Mouse (Mus musculus) lung, postnatal 14 days (tissue): ENCODE results near the gene Krt34.
A peak's percentile ranks its signal among the peaks of the same experiment; 100 is the strongest.

Source experiments
- DNase-seq: peaks from one replicate; pipeline ENCODE4 v3.0.0; 2021

The Krt34 gene

DNA sequence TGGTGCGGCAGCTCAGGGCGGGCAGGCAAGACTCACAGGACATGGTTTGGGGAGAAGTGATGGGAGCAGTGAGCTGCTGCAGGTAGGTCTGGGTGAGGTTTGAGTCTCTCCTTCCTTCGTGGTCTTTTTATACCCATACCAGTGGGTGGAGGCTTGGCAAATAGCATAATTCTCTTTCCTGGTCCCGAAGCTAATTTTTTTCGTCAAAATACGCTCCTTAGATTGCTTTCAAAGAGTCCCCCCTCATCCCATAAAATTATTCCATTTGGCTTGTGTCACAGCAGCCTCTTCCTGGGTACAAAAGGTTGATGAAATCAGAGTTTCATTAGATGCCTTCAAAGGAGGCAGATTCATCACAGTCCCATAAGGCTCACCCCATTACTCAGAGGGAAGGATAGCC, at the start of gene Krt34:
Gene Krt34 (minus strand): TSS at position 101 of the 400 bp plus-strand sequence.
- DNase-seq = no peak

DNA sequence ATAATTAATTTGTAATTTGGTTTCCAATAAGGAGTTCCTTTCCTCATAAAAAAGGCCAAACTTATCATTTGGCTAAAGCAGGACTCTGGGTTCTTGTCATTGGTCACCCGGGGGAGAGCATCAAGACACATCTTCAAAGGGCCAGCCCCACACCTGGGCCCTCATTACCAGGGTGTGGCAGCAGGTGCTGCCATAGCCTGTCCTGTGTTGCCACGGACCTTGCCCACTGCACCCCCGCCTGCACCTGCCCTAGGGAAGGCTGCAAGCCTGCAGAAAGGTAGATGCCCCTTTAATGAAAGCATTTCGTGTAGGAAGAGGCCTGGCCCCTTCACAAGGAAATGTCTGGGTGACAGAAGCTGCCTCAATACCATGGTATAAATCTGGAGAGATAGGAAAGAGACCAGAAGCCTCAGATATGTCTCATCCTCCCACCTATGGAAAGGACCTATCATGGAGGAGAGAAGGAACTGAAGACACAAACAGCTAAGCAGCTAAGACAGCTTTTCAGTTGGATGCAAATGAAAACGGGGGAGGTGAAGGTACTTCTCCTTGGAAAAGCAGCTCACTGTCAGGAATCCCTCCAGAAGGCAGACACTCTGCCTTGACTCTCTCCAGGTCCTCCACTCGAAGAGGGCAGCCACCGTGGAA, 47.1 kb upstream of the Krt34 start:
- DNase-seq = no peak

DNA sequence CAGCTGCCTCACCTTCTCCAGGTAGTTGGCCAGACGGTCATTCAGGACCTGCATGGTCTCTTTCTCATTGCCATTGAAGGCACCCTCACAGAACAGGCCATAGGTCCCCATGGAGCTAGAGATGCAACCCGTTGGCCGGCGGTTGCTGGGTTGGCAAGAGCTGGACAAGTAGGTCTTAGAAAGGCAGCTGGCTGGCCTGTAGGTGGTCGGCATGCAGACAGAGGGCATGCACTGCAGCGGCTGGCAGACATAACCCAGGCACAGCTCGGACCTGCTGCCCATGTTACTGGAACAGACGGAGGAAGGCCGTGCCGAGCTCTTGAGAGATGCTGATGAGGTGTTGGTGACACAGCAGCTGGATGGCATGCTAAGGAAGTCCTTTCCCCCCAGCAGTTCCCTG, 46.5 kb upstream of the Krt34 start, which contains the start of gene Krt32:
Gene Krt32 (minus strand): TSS at position 366 of the 400 bp plus-strand sequence.
- no peak for DNase-seq

DNA sequence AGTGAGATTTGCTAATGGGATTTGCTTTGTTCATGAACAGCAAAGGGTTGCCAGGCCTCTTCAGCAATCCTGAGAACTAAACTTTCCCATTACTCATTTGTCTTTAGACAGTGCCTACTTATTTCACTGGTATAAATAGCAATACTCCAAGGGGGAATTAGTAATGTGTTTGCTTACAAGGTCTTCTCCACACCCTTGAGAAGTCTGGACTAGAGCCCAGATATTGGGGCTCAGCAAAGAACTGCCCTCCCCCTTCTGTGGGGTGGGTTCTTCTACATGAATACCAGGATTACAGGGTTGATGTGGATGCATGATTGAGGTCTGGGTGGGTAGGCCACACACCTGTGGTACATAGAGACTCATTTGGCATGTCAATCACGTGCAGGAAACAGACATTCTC, 32.5 kb upstream of the Krt34 start:
- no peak for DNase-seq

DNA sequence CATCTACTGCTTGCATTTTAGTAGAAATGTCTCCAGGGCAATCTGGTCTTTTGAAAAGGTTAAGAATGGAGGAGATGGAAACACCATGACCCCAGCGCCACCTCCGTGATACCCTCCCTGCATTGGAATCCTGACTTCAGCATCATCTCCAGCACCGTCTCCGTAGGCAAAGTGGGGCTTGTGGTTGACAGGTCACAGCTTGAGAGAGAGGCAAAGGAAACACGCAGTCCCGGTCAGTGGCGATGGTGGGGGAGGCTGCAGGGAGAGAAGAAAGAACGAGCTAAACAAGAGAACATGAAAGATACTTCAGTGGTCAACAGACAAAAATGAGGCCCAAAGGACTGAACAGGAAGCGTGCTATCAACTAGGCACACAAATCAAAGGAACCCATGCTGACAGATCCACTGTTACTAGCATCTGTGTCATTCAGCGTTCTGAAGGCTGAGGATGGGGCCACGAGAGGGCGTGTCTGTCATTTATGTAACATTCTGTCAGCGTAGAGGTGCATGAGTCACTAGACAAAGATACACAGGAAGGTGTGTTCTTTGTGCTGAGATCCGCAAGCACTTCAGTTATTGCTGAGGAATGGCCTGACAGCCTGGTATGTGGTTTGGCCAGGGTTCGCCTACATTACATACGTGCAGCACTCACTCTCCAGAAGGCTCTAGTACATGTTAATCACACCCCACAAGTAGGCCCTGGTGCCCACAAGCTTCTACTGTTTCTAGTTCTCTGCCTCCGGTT, 26.1 kb upstream of the Krt34 start:
- DNase-seq = peak; percentile 38

DNA sequence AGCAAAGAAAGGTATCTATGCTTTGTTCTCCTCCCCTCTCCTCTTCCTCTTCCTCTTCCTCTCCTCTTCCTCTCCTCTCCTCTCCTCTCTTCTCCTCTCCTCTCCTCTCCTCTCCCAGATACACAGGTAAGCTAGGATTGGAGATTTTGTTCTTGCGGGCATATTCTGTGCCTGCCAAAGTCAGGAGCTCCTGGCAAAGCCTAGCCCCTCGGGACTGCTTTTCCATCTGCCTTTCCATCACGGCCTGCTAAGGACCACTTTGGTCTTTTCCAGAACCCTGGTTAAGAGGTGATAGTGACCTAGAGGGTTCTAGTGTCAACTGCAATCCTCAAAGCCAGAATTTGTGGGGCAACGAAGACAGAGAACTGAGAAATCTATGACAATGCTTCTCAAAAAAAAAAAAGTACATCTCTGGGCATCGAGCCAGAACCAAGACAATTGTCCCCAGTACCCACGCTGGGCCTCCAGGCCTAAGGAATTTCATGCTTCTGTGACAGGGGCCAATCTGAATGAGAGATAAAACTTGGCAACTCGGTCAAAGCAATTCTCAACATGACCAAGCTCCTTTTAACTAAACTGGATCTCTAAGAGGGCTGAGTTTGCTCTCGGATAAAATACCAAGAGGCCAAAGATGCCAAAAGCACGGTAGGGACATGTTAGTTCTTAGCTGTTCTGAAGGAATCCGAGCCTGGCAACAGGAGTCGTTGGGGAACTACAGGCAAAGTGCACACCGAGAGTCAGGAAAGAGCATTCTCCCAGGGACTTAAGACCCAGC, 25.1 kb upstream of the Krt34 start:
- DNase-seq = no peak

DNA sequence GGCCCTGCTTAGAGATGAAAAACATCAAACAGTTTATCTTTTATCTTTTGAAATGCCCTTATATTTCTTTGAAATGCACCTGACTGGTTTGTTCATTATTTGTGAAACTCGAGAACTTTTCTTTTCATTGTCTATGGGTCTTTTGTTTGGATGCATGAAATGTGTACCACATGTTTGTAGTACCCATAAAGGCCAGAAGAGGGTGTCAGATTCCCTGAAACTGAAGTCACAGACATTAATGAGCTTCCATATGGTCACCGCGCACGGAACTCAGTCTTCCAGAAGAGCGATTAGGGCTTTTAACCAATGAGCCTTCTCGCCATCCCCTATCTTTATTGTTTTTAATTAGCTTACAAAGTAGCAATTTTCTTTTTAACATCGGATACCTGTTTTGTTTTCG, 17.5 kb upstream of the Krt34 start:
- no peak for DNase-seq

DNA sequence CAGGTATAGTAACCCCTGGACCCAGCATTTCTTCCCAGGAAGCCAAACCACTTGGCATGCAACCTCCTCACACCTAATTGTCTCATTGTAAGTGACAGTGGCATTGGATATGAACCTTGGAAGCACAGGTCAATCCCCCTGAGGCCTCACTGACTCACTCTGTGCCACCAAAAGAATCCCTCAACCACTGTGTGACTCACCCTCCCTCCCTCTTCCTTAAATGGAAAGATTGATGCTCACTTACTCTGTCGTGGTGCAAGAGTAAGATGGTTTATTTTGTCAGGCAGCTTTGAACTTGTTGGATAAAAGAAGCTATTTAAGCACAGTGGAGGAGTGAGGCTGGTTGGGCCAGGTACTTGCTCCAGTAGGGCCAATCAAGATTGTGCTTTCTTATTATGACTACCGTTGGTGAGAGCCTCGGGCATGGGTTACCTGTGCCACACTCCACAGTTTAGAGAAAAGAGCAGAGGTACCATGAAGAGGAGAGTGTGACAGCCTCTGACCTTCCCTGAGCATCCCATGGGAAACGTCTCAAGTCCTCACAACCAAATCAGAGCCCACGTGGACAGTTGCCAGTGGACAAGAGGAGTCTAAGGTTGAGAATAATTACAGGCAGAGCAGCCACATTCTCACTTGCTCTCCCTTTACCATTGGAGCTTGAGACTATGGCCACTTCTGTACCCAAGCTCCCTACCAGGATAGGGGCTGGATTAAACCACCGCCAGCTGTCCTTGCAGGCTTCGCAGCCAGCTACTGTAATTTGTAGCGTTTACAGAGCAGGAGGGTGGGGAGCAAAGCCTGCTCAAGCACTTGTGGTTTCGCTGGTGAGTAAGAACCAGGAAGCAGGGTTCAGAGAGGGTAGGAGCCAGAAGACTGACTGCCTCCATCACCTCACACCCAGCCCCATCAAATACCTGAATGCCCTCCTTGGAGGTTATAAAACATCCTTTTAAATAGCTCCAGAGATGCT, 14.6 kb upstream of the Krt34 start:
- DNase-seq = no peak

DNA sequence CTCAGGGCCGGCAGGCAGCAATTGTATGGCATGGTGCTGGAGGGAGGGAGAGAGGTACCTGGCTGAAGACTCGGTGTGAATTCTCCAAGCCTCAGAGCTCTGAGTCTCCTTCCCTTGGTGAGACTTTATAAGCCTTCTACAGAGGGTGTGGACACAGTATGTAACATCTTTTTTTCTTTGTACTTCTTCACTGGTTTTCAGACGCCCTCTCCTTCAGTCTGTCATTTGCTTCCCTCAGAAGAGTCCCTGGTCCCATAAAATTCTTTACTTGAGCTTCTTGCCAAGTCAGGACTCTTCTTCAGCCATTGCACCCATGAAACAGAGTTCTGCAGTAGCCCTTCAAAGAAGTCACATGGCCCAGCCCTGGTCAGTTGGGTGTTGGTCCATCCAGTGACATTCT, 9.1 kb upstream of the Krt34 start, which contains the start of gene Krt31:
Gene Krt31 (minus strand): TSS at position 101 of the 400 bp plus-strand sequence.
- no peak for DNase-seq

DNA sequence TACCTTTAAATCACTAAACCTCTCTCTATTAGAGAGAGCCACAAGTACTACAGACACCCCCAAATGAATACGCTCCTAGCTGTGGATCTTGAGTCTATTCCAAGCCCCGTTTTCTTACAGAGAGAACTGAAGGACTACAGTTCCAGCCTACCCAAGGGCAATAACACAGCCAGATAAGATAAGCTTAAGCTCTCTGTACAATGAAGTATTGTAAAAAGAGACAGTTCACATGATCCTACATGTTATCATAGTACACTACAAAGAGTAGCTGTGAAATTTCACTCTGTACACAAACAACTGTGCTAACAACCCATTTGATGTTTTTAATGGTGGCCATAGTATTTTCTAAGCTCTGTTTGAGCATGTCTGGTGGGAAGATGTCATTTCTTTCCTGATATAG, 5.8 kb upstream of the Krt34 start:
- DNase-seq = no peak

DNA sequence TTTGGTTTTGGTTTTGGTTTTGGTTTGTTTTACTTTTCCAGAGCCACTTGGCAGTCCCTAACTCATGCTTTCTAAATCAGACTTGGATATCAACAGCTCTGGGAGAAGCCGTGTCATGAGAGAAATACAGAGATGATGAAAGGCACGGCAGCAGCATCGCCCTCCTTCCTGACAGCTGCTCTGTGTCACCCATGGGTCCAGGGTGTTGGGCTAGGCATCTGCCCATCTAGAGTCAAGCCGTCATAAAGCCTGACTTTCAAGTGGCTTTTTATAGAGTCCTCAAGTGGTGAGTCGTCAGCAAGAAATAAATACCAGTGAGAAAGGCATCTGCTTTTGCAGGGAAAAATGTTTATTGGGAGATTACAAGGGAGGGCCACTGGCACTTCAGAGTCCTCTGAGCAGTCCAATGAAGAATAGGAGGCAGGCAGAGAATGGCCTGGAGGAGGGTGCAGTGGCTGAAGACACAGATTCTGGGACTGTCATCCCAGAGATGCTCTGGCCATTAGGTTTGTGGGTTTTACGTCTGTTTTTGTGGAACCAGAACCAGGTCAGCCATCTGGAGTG, 5.0 kb upstream of the Krt34 start:
- DNase-seq = peak; percentile 3

DNA sequence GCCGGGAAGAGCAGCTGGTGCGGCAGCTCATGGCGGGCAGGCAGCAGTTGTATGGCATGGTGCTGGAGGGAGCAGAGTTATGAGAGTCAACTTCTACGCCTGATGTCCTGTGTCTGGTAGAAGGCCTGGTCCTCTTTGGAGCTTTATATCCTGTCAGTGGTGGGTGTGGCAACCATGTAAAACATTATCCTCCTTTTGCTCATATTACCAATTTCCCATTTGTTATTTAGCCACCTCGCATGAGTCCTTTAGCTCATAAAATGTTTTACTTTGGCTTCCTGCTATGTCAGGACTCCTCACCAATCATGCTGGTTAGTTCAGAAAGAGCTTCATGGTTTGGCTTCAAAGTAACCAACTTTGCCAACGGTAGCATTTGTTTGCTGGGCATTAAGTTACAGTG, 11.6 kb downstream of the Krt34 start, which contains the start of gene Krt33b:
Gene Krt33b (minus strand): TSS at position 101 of the 400 bp plus-strand sequence.
- DNase-seq = no peak

DNA sequence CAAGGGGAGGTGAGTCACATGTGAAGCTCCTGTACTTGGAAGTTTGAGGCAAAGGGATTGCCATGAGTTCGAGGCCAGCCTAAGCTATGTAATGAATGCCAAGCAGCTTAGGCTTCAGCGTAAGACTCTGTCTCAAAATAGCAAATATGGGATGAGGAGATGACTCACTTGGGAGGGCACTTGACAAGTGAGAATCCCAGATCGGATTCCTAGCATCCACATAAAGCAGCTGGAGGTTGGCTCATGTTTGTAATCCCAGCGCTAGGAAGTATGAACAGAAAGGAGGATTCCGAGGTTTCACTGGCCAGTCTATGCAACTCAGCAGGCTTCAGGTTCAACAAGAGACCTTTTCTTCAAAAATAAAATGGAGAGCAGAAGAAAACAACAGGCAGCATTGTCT, 19.9 kb downstream of the Krt34 start:
- DNase-seq = no peak

DNA sequence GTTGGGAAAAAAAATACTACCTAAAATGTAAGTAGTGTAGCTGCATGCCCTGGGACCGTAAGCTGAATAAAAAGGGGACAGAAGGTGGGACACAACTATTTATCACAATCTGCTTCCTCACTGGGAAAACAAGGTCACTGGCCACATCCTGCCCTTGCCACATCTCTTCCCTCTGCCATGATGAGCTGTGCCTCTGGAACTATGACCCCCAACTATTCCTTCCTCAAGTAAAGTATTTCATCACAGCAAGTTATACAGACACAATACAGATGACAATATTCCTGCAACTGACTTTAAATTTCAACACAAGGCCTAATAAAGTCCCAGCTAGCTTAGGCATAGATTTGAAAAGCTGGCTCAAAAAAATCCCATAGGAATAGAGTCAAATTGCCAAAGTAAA, 21.9 kb downstream of the Krt34 start:
- DNase-seq = no peak

DNA sequence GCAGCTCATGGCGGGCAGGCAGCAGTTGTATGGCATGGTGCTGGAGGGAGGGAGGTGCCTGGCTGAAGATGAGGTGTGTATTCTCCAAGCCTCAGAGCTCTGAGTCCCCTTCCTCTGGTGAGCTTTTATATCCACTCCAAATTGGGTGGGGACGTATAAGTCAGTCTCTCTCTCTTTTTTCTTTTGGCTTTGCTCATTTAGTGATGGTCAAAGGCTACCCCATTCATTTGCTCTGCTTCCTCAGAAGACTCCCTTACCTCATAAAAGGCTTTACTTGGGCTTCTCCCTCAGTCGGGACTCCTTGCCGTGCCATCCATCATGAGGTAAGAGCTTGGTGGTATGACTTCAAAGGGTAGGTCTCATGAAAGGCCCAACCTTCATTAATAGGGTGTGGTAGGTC, 25.2 kb downstream of the Krt34 start, which contains the start of gene Krt33a:
Gene Krt33a (minus strand): TSS at position 101 of the 400 bp plus-strand sequence.
- DNase-seq = no peak

DNA sequence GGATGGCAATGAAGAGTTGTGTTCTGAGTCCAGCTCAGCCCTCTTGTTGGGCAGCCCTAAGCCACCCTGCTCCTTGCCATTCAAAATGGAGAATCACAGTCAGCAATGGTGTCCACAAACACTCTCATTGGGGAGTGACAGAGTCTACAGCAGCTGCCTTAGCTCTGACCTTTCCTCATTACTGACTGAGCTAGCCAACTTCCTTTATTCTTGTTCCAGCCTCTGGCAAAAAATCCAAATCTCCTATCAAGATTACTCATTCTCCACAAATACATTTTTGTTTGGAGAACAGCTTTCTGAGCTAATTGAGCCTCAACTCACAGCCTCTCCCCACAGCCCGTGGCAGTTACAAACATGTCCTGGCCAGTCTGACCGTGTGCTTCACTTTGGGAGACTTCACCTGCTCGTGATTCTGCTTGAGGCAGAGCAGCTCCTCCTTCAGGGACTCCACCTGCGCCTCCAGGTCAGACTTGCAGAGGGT, 27.6 kb downstream of the Krt34 start:
- DNase-seq = peak; percentile 17

DNA sequence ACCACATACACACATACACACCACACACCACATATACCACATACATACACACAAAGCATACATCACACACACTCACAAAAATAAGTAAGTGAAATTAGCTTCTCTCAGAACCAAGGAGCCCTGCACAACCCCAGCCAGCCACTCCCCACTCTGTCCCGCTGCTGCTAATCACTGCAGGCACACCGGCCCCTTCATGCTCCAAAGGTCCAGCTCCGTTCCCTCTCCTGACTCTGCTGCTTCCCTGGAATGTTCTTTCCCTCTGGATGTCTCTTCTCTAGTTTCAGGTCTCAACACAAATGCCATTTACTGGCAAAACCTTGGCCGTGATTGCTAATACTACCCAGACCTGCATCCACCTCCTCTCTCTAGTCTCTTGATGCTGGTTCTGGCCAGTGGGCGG, 30.7 kb downstream of the Krt34 start:
- no peak for DNase-seq

DNA sequence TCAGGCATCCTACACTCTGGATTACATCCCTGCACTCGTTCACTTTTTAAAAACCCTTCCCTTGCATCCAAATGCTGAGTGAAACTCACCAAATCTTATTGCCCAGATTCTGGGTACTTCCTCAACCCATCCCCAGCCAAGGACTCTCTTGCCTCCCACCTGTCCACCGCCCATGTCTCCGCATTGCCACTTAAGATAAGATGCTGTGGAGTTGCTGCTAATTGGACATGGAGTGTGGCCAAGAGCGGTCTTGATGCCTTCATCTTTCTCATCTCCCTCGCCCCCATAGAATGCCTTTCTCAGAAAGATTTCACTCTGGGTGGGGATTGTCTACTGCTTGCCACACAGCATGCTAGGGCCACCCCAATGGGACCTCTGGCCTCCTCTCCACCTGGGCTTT, 33.0 kb downstream of the Krt34 start:
- DNase-seq = no peak

DNA sequence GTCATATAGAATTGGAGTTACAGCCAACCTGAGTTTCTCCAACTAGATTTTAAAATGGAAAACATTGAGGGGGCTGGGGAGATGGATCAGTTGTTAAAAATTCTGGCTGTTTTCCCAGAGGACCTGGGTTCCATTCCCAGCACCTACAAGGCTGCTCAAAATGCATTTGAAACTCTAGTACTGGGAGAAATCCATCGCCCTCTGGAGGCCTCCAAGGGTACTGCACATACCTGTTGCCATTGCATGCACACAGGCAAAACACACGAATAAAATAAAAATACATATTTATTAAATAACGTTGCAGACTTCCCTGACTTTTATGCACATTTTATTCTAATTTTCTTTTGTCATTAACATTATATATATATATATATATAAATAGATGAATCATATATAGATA, 34.7 kb downstream of the Krt34 start:
- no peak for DNase-seq

DNA sequence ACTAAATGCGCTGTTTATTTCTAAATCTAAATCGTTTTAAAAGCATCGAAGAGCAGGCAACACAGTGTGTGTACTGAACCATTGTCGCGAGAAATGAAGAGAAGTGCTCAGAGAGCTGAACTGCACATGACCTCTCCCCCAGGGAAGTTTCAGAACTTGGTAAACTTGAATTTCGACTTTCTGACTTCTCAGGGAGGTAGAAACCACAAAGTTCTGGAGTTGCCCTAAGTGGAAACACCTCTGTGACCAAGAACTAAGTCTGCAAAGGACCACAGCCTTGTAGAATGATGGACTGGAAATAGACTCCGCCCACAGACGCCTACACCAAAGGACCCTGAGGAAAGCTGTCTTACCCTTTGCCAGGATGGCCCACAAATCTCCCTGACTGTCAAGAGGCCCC, 35.4 kb downstream of the Krt34 start:
- DNase-seq = no peak

DNA sequence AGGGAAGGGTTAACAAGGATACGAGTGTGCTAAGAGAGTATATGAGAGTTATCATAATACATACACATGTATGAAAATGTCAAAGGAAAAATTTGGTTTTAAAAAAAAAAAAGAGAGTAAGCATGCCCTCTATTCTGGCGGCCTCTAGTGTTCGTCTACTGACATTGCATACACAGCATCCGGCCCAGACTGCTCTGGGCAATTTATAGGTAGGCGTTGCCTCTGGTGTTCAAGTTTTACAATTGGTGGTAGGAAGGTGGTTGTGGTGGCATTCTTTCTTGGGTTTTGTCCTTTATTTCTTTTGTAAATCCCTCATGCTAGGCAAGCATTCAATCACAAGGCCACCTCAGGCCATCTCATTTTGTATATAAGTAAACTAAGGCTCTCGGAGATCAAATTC, 36.5 kb downstream of the Krt34 start:
- DNase-seq = peak; percentile 67

DNA sequence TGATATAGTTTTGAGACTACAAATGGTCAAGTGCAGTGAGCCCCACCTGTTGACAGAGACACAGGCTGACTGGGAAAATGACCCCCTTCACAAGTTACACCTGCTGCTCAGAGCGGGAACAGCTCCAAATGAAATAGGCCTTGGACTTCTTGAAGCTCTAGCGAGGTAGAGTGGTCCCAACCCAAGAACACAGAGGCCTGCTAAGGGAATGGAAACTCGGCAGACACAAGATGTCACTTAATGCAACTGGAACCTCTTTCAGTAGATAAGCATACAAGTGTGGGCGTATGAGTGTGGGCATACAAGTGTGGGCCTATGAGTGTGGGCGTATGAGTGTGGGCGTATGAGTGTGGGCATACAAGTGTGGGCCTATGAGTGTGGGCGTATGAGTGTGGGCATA, 42.3 kb downstream of the Krt34 start:
- DNase-seq = no peak
